Mouse (Mus musculus): ENCODE measurements around the gene Ogfod3. TPM values are rescaled to one million over a fixed set of nuclear protein-coding genes. Genes with fewer than 3 reads are reported as not detected.

Ogfod3 gene
- polyA plus RNA-seq, 2 experiments, result 12.7 to 21.8 TPM

GRCm38 (mm10) chr11:121229018-121229439 is 24.5 kb upstream of the Ogfod3 start, which contains the start of gene Cybc1:
Cybc1 (minus strand) TSS chr11:121229322.
- peak within 1 kb of the TSS; percentile 82 for H3K4me2 ChIP-seq (replicated peaks; ENCODE audit: low read depth, low read length, severe bottlenecking)
- H3K4me1 ChIP-seq (ENCODE audit: control insufficient read depth, insufficient read depth, low read length), result peaks cover 14% of the 10 kb centered on the region
- peak within 1 kb of the TSS; percentile 60 for H3K9ac ChIP-seq (ENCODE audit: low read depth, low read length, severe bottlenecking)
- no peaks in the 10 kb centered on the region for H3K27me3 ChIP-seq (ENCODE audit: control insufficient read depth, insufficient read depth, low read length)
- H3K36me3 ChIP-seq (ENCODE audit: control insufficient read depth, insufficient read depth, low read length), result peaks cover 26% of the 10 kb centered on the region
- DNase-seq (ENCODE audit: low spot score), result peak; percentile 88
- peak; percentile 88 for ATAC-seq (ENCODE audit: low FRiP score, low read depth)
- peak within 1 kb of the TSS; percentile 76 for H3K27ac ChIP-seq (replicated peaks; ENCODE audit: low read depth, low read length)
- TF ChIP-seq POLR2A (IDR thresholded peaks at IDR 0.05; ENCODE audit: borderline replicate concordance, extremely low read depth, insufficient read depth, insufficient read length), result peak; percentile 31; the same call in 1 of the 2 replicates
- peak within 1 kb of the TSS; percentile 64 for H3K4me3 ChIP-seq (replicated peaks; ENCODE audit: low read length)
- WGBS, result under 1% methylated on average over 23 of the region's 23 CpGs
- H3K9me3 ChIP-seq (ENCODE audit: control insufficient read depth, low read length), result no peaks in the 10 kb centered on the region

- no peak for TF ChIP-seq POLR2A (IDR thresholded peaks at IDR 0.05; ENCODE audit: borderline replicate concordance, extremely low read depth, insufficient read depth, insufficient read length)
- WGBS, result 19% methylated on average over 21 of the region's 21 CpGs
- Histone ChIP-seq H3K4me2 (replicated peaks; ENCODE audit: low read depth, low read length, severe bottlenecking) (peak overlapping the region; percentile 82), H3K27me3 (ENCODE audit: control insufficient read depth, insufficient read depth, low read length) (no peaks in the 10 kb centered on the region), H3K9ac (ENCODE audit: low read depth, low read length, severe bottlenecking) (peak overlapping the region; percentile 60), H3K36me3 (ENCODE audit: control insufficient read depth, insufficient read depth, low read length) (peaks cover 33% of the 10 kb centered on the region), H3K9me3 (ENCODE audit: control insufficient read depth, low read length) (no peaks in the 10 kb centered on the region), H3K4me3 (replicated peaks; ENCODE audit: low read length) (peak overlapping the region; percentile 64), H3K4me1 (ENCODE audit: control insufficient read depth, insufficient read depth, low read length) (peaks cover 14% of the 10 kb centered on the region), H3K27ac (replicated peaks; ENCODE audit: low read depth, low read length) (peak overlapping the region; percentile 76)
- no peak for ATAC-seq (ENCODE audit: low FRiP score, low read depth)
- no peak for DNase-seq (ENCODE audit: low spot score)
Observed at GRCm38 (mm10) chr11:121228129-121229017, 23.9 kb upstream of the Ogfod3 start.

GRCm38 (mm10) chr11:121221321-121222010 is 17.0 kb upstream of the Ogfod3 start:
- Histone ChIP-seq H3K4me1 (ENCODE audit: control insufficient read depth, insufficient read depth, low read length) (no peaks in the 10 kb centered on the region), H3K4me3 (replicated peaks; ENCODE audit: low read length) (no peak overlapping the region), H3K4me2 (replicated peaks; ENCODE audit: low read depth, low read length, severe bottlenecking) (no peak overlapping the region), H3K27me3 (ENCODE audit: control insufficient read depth, insufficient read depth, low read length) (no peaks in the 10 kb centered on the region), H3K36me3 (ENCODE audit: control insufficient read depth, insufficient read depth, low read length) (peaks cover 87% of the 10 kb centered on the region), H3K9me3 (ENCODE audit: control insufficient read depth, low read length) (no peaks in the 10 kb centered on the region), H3K9ac (ENCODE audit: low read depth, low read length, severe bottlenecking) (no peak overlapping the region), H3K27ac (replicated peaks; ENCODE audit: low read depth, low read length) (no peak overlapping the region)
- ATAC-seq (ENCODE audit: low FRiP score, low read depth) (no peak), DNase-seq (ENCODE audit: low spot score) (no peak)
- WGBS, result 93% methylated on average over 6 of the region's 6 CpGs
- TF ChIP-seq POLR2A (IDR thresholded peaks at IDR 0.05; ENCODE audit: borderline replicate concordance, extremely low read depth, insufficient read depth, insufficient read length), result no peak

GRCm38 (mm10) chr11:121220771-121221170 is 16.3 kb upstream of the Ogfod3 start:
- 81% methylated on average over 4 of the region's 5 CpGs for WGBS
- ATAC-seq (ENCODE audit: low FRiP score, low read depth) (no peak), DNase-seq (ENCODE audit: low spot score) (no peak)
- no peak overlapping the region for H3K4me3 ChIP-seq (replicated peaks; ENCODE audit: low read length)
- no peaks in the 10 kb centered on the region for H3K9me3 ChIP-seq (ENCODE audit: control insufficient read depth, low read length)
- no peak overlapping the region for H3K27ac ChIP-seq (replicated peaks; ENCODE audit: low read depth, low read length)
- H3K9ac ChIP-seq (ENCODE audit: low read depth, low read length, severe bottlenecking), result no peak overlapping the region
- H3K36me3 ChIP-seq (ENCODE audit: control insufficient read depth, insufficient read depth, low read length), result peaks cover 82% of the 10 kb centered on the region
- H3K4me2 ChIP-seq (replicated peaks; ENCODE audit: low read depth, low read length, severe bottlenecking), result no peak overlapping the region
- H3K27me3 ChIP-seq (ENCODE audit: control insufficient read depth, insufficient read depth, low read length), result no peaks in the 10 kb centered on the region
- TF ChIP-seq POLR2A (IDR thresholded peaks at IDR 0.05; ENCODE audit: borderline replicate concordance, extremely low read depth, insufficient read depth, insufficient read length), result no peak
- no peaks in the 10 kb centered on the region for H3K4me1 ChIP-seq (ENCODE audit: control insufficient read depth, insufficient read depth, low read length)

- DNase-seq (ENCODE audit: low spot score) (no peak), ATAC-seq (ENCODE audit: low FRiP score, low read depth) (no peak)
- TF ChIP-seq POLR2A (IDR thresholded peaks at IDR 0.05; ENCODE audit: borderline replicate concordance, extremely low read depth, insufficient read depth, insufficient read length), result no peak
- Histone ChIP-seq H3K9ac (ENCODE audit: low read depth, low read length, severe bottlenecking) (no peak overlapping the region), H3K4me2 (replicated peaks; ENCODE audit: low read depth, low read length, severe bottlenecking) (no peak overlapping the region), H3K27me3 (ENCODE audit: control insufficient read depth, insufficient read depth, low read length) (no peaks in the 10 kb centered on the region), H3K9me3 (ENCODE audit: control insufficient read depth, low read length) (no peaks in the 10 kb centered on the region), H3K27ac (replicated peaks; ENCODE audit: low read depth, low read length) (no peak overlapping the region), H3K4me1 (ENCODE audit: control insufficient read depth, insufficient read depth, low read length) (no peaks in the 10 kb centered on the region), H3K4me3 (replicated peaks; ENCODE audit: low read length) (no peak overlapping the region), H3K36me3 (ENCODE audit: control insufficient read depth, insufficient read depth, low read length) (peaks cover 76% of the 10 kb centered on the region)
- WGBS, result 93% methylated on average over 11 of the region's 11 CpGs
Observed at GRCm38 (mm10) chr11:121219776-121220175, 15.3 kb upstream of the Ogfod3 start.

Measured in limb, embryonic 14.5 days (tissue).